28 mouse cellular contexts compared by ENCODE assay signal in the genomic region with DNA sequence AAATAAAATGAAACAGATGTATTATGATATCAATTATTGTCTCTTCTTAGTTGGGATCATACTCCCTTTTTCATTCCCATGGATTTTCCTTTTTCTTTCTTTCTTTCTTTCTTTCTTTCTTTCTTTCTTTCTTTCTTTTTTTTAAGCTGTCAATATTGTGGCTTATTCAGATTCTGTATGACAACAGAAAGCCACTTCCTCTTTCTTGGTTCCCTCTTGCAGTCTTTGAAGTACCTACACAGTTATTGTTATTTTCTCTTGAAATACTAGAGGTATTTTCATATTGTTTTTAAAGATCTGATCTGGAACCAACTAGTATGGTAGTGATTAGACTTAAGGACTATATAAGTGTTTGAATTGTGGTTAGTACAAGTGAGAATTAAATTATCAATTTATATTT.
DNase-seq lines count a peak whose midpoint lies in the region; ATAC-seq and TF ChIP-seq lines count a peak whose summit lies in the region.
"Had no signal": no experiment of that assay in that cellular context is flagged by ENCODE, and none has a peak within 500 bp of the region (broad histone marks: within the 10 kb centered on the region; RNA-seq: fewer than 3 reads in every experiment).

No protein-coding gene starts in this region.

- no peaks in the 10 kb centered on the region for H3K4me1 ChIP-seq in G1E (ENCODE audit: insufficient read depth, low read depth, low read length)
- no peaks in the 10 kb centered on the region for H3K4me1 ChIP-seq in liver, embryonic 11.5 days (replicated peaks; ENCODE audit: control insufficient read depth, insufficient read depth, low read length)
- H3K4me1 ChIP-seq: embryonic facial prominence, embryonic 10.5 days; embryonic facial prominence, embryonic 13.5 days; forebrain, embryonic 12.5 days; forebrain, embryonic 15.5 days; hindbrain, embryonic 12.5 days; hindbrain, embryonic 15.5 days; intestine, embryonic 15.5 days had no signal

- no peaks in the 10 kb centered on the region for H3K9me3 ChIP-seq in G1E (replicated peaks)
- H3K9me3 ChIP-seq in liver, embryonic 11.5 days (ENCODE audit: control insufficient read depth, low read length), result no peaks in the 10 kb centered on the region
- H3K9me3 ChIP-seq: embryonic facial prominence, embryonic 10.5 days; embryonic facial prominence, embryonic 13.5 days; forebrain, embryonic 12.5 days; forebrain, embryonic 15.5 days; hindbrain, embryonic 12.5 days; hindbrain, embryonic 15.5 days; intestine, embryonic 15.5 days had no signal

- H3K36me3 ChIP-seq in G1E (replicated peaks), result no peaks in the 10 kb centered on the region
- H3K36me3 ChIP-seq in liver, embryonic 11.5 days (ENCODE audit: control insufficient read depth, insufficient read depth, low read length), result no peaks in the 10 kb centered on the region
- H3K36me3 ChIP-seq: embryonic facial prominence, embryonic 10.5 days; embryonic facial prominence, embryonic 13.5 days; forebrain, embryonic 12.5 days; forebrain, embryonic 15.5 days; hindbrain, embryonic 12.5 days; hindbrain, embryonic 15.5 days; intestine, embryonic 15.5 days had no signal

- peak; percentile 4 for DNase-seq in 416B (ENCODE audit: low read depth)
- DNase-seq in G1E (ENCODE audit: low spot score), result no peak
- DNase-seq in ovary, adult 18-20 months (ENCODE audit: low spot score), result no peak
- DNase-seq in liver, embryonic 11.5 days (ENCODE audit: low spot score), result no peak
- DNase-seq in cerebellum, postnatal 4 days (ENCODE audit: low spot score in 2 of 2), result no peak
- DNase-seq: adrenal gland, postnatal 14 days; cerebellum, adult 11 months; cerebellum, adult 2 months; cerebellum, postnatal 10 days; embryo, embryonic 11 days; gastrocnemius, postnatal 10 days; gastrocnemius, postnatal 36 days; heart, adult 11 months; kidney, adult 11 months had no signal

- no peak for TF ChIP-seq CTCF in G1E (IDR thresholded peaks at IDR 0.05; ENCODE audit: low read depth, low read length)

- no peak overlapping the region for H3K9ac ChIP-seq in liver, embryonic 11.5 days (ENCODE audit: low read depth, low read length)
- H3K9ac ChIP-seq: embryonic facial prominence, embryonic 13.5 days; forebrain, embryonic 12.5 days; forebrain, embryonic 15.5 days; hindbrain, embryonic 12.5 days; hindbrain, embryonic 15.5 days; intestine, embryonic 15.5 days had no signal

- H3K4me2 ChIP-seq in liver, embryonic 11.5 days, result no peak overlapping the region
- H3K4me2 ChIP-seq: embryonic facial prominence, embryonic 13.5 days; forebrain, embryonic 12.5 days; forebrain, embryonic 15.5 days; heart, embryonic 11.5 days; hindbrain, embryonic 12.5 days; hindbrain, embryonic 15.5 days; intestine, embryonic 15.5 days had no signal

- H3K27me3 ChIP-seq in G1E (ENCODE audit: insufficient read depth, low read length), result no peaks in the 10 kb centered on the region
- no peaks in the 10 kb centered on the region for H3K27me3 ChIP-seq in liver, embryonic 11.5 days (replicated peaks; ENCODE audit: control insufficient read depth, insufficient read depth, low read length)
- H3K27me3 ChIP-seq: embryonic facial prominence, embryonic 13.5 days; forebrain, embryonic 12.5 days; forebrain, embryonic 15.5 days; hindbrain, embryonic 12.5 days; hindbrain, embryonic 15.5 days; intestine, embryonic 15.5 days had no signal

- peak; percentile 15; the same call in 1 of the 2 replicates for ATAC-seq in G1E (ENCODE audit: extremely low read depth, insufficient number of reproducible peaks, low FRiP score, poor library complexity, severe bottlenecking)
- 0 out of 2 replicates have a peak, but pooled peaks have one; percentile 45 for ATAC-seq in common myeloid progenitor, adult 5-6 weeks (replicated peaks; ENCODE audit: low read depth, poor library complexity, severe bottlenecking)
- peak; percentile 64; the same call in 1 of the 2 replicates for ATAC-seq in megakaryocyte progenitor cell, adult 5-6 weeks (replicated peaks; ENCODE audit: poor library complexity)
- ATAC-seq in inflammation-experienced regulatory T-cells, adult 6 months, result no peak
- no peak for ATAC-seq in liver, embryonic 11.5 days (replicated peaks; ENCODE audit: low FRiP score)
- ATAC-seq: activated CD4-positive, CD25-positive, alpha-beta regulatory T cell, adult 4 months; CD4-positive, CD25-positive, alpha-beta regulatory T cell, adult 4 months; forebrain, embryonic 15.5 days; intestine, embryonic 15.5 days had no signal

- H3K27ac ChIP-seq in liver, embryonic 11.5 days (ENCODE audit: low read depth, low read length), result no peak overlapping the region
- H3K27ac ChIP-seq: embryonic facial prominence, embryonic 10.5 days; embryonic facial prominence, embryonic 13.5 days; forebrain, embryonic 12.5 days; forebrain, embryonic 15.5 days; hindbrain, embryonic 12.5 days; hindbrain, embryonic 15.5 days; intestine, embryonic 15.5 days had no signal

- no peak overlapping the region for H3K4me3 ChIP-seq in G1E (ENCODE audit: low read depth, low read length)
- no peak overlapping the region for H3K4me3 ChIP-seq in liver, embryonic 11.5 days (ENCODE audit: low read depth, low read length)
- H3K4me3 ChIP-seq: embryonic facial prominence, embryonic 10.5 days; embryonic facial prominence, embryonic 13.5 days; erythroblast, embryonic 14.5 days; forebrain, embryonic 12.5 days; forebrain, embryonic 15.5 days; hindbrain, embryonic 12.5 days; hindbrain, embryonic 15.5 days; intestine, embryonic 15.5 days had no signal

Comparison
In these comparisons a context has a peak if more than half of its experiments do, and no peak if none do; other contexts are left out.
1. ATAC-seq: peak in G1E (single experiment), common myeloid progenitor, adult 5-6 weeks (single experiment) and megakaryocyte progenitor cell, adult 5-6 weeks (single experiment); none in inflammation-experienced regulatory T-cells, adult 6 months (single experiment) and liver, embryonic 11.5 days (single experiment).